Mouse (Mus musculus): ENCODE data around the gene Olfr894. TPM values are rescaled to one million over a fixed set of nuclear protein-coding genes. Genes with fewer than 3 reads are reported as not detected.

Olfr894 gene
- polyA plus RNA-seq (2012; rRNA removed), result not detected in 2 replicates

DNA sequence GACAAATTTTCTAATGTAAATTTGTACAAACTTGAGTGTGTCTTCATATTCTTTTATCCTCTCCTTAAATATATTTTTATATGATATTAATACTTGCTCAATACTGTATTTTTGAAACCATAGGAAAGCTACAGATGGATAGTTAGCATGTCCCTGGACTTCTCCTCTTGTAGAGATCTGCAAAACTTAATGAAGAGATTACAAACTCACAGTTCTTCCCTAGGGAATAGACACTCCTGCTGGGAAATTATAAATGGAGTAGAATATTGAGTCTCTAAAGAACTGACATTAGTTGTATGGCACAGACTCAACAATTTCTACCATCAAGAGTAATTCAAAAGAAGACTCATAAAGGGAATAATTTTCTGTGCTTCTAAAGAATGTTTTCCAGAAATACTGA is at the start of gene Olfr894:
TSS of gene Olfr894 (plus strand) at position 301 of the 400 bp plus-strand sequence.

DNA sequence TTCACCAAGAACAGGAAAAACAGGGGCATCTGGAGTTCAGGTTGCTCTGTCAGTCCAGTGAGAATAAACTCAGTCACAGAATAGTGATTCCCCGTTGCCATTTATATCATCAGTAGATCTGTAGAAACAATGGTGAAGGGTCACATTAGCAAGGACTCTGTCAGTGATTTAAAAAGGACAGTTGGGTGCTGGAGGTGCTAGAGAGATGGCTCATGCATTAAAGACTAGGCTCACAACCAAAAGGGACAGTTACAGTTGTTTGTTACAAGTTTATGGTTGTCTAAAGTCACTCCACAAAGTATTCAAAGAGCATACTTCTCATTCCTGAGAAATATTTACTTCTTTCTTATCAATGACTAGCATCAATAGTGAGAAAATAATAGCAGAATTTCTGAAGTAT is 37.1 kb upstream of the Olfr894 start, which contains the start of gene Olfr891:
TSS of gene Olfr891 (minus strand) at position 101 of the 400 bp plus-strand sequence.

DNA sequence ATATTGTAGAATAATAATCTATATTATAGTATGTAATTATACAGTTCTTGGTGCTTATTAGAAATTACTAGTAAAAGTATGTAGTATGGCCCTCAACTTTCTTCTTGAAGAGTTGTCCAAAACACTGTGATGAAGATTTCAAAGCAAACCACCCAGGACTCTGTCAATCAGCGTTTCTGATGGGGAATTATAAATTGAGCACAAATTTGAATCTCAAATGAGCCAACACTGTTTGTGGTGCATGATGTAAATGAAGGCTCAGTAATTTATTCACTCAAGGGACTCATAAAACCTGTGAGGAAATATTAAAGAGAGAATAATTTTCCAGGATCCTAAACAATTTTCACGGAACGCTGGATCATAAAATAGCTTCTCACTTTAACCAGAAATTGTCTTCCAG is 9.8 kb upstream of the Olfr894 start, which contains the start of gene Olfr893:
TSS of gene Olfr893 (plus strand) at position 301 of the 400 bp plus-strand sequence.

DNA sequence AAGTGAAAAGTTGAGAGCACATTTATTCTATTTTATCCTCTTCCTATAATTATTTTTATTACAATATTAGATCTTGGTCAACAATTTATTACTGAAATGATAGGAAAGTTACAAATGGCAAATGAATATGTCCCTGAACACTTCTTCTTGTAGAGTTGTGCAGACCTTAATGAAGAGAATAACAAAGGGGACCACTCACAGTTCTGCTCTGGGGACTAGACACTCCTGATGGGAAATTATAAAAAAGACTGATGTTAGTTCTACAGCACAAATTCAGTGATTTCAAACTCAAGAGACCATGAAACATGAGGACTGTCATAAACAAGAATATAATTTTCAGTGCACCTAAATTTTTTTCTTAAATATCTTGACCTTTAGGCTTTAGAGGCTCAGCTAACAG is 34.6 kb downstream of the Olfr894 start, which contains the start of gene Olfr143:
TSS of gene Olfr143 (plus strand) at position 301 of the 400 bp plus-strand sequence.

DNA sequence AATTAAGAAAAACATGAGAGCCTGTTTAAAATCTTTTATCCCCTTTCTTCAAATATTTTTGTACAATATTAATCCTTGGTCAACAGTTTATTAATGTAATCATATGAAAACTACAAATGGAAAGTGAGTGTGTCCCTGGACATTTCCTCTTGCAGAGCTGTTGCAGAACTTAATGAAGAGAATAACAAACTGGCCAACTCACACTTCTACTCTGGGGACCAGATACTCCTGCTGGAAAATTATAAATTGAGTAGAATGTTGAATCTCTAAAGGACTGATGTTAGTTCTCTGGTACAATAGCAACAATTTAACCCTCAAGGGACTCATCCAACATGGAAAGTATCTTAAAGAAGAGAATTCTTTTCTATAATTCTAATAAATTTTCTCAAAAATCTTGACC is 49.7 kb downstream of the Olfr894 start, which contains the start of gene Olfr895:
TSS of gene Olfr895 (plus strand) at position 301 of the 400 bp plus-strand sequence.

Other genes starting within 250 kb of the Olfr894 start
- gene Olfr881, start 226.2 kb upstream of the Olfr894 start, polyA plus RNA-seq (2012; rRNA removed), result not detected in 2 replicates
- gene Olfr883, start 192.2 kb upstream of the Olfr894 start, polyA plus RNA-seq (2012; rRNA removed), result not detected in 2 replicates
- gene Olfr884, start 171.5 kb upstream of the Olfr894 start, polyA plus RNA-seq (2012; rRNA removed), result not detected in 2 replicates
- gene Olfr885, start 156.7 kb upstream of the Olfr894 start, polyA plus RNA-seq (2012; rRNA removed), result not detected in 2 replicates
- not detected in 2 replicates for gene Olfr887, start 134.0 kb upstream of the Olfr894 start, polyA plus RNA-seq (2012; rRNA removed)
- gene Olfr888, start 109.9 kb upstream of the Olfr894 start, polyA plus RNA-seq (2012; rRNA removed), result not detected in 2 replicates
- not detected in 2 replicates for gene Olfr889, start 102.9 kb upstream of the Olfr894 start, polyA plus RNA-seq (2012; rRNA removed)
- not detected in 2 replicates for gene Olfr890, start 75.5 kb upstream of the Olfr894 start, polyA plus RNA-seq (2012; rRNA removed)
- gene Olfr891, start 37.2 kb upstream of the Olfr894 start, polyA plus RNA-seq (2012; rRNA removed), result not detected in 2 replicates
- not detected in 2 replicates for gene Olfr893, start 9.7 kb upstream of the Olfr894 start, polyA plus RNA-seq (2012; rRNA removed)
- not detected in 2 replicates for gene Olfr143, start 34.7 kb downstream of the Olfr894 start, polyA plus RNA-seq (2012; rRNA removed)
- not detected in 2 replicates for gene Olfr895, start 49.8 kb downstream of the Olfr894 start, polyA plus RNA-seq (2012; rRNA removed)
- gene Olfr896-ps1, start 73.1 kb downstream of the Olfr894 start, polyA plus RNA-seq (2012; rRNA removed), result not detected in 2 replicates
- not detected in 2 replicates for gene Olfr25, start 111.0 kb downstream of the Olfr894 start, polyA plus RNA-seq (2012; rRNA removed)
- gene Olfr898, start 130.4 kb downstream of the Olfr894 start, polyA plus RNA-seq (2012; rRNA removed), result not detected in 2 replicates
- not detected in 2 replicates for gene Olfr250, start 148.8 kb downstream of the Olfr894 start, polyA plus RNA-seq (2012; rRNA removed)
- not detected in 2 replicates for gene Olfr251, start 159.0 kb downstream of the Olfr894 start, polyA plus RNA-seq (2012; rRNA removed)
- gene Olfr147, start 183.6 kb downstream of the Olfr894 start, polyA plus RNA-seq (2012; rRNA removed), result not detected in 2 replicates
- not detected in 2 replicates for gene Olfr901, start 211.4 kb downstream of the Olfr894 start, polyA plus RNA-seq (2012; rRNA removed)
- not detected in 2 replicates for gene Olfr902, start 229.6 kb downstream of the Olfr894 start, polyA plus RNA-seq (2012; rRNA removed)
- gene Olfr904, start 245.1 kb downstream of the Olfr894 start, polyA plus RNA-seq (2012; rRNA removed), result not detected in 2 replicates